Mouse (Mus musculus): ENCODE data around the gene Spsb1.

The Spsb1 gene

DNA sequence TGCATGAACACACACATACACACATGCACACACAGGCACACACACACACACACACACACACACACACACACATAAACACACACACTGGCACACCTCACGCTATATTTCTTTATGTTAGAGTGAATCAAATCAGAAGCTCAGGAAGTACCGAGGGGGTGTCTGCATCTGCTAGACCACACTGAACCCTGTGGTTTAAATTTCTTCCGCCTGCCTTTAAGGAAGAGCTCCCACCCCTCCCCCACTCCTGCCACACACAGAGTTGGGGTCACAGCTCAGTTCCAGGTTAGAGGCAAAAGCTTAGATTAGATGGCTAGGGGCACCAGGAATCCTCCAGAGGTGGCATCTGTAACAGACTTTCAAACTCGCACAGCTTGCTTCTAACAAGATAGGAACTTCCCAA lies 42.4 kb downstream of the Spsb1 start:
- no peak for DNase-seq

DNA sequence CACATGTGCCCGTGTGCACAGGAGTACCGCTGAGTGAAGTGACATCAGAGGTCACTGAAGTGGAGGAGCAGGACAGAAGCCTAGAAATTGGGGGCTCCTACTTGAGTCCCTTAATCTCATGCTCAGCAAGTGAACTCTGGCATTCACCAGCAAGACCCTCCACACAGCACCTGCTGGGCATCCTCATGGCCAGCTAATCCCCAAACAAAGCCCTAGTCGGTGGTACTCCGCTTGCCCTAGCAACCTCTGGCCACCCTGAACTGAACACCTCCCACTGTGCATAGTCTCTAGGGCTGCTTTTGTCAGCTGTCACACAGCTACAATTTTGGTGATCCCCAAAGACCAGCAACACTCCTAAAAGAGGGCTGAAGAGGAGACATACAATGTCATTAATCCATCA lies 44.3 kb downstream of the Spsb1 start:
- no peak for DNase-seq

DNA sequence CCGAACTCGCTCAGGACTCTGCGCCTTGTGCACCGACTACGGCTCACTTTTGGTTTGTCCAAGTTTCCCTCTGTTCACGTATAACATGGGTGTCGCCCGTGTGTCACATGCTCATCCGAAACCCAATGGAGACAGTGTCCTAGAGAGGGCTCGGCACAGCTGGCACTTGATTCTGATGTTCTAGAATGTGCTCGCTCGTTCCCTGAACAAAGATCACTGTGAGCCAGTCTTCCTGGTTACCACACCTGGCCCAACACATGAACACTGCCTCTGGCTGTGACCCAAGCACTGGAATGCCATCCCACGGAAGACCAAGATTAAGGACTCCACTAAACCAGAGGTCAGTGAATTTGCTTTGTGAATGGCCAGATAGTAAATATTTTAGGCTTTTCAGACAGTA lies 45.3 kb downstream of the Spsb1 start:
- DNase-seq: no peak

DNA sequence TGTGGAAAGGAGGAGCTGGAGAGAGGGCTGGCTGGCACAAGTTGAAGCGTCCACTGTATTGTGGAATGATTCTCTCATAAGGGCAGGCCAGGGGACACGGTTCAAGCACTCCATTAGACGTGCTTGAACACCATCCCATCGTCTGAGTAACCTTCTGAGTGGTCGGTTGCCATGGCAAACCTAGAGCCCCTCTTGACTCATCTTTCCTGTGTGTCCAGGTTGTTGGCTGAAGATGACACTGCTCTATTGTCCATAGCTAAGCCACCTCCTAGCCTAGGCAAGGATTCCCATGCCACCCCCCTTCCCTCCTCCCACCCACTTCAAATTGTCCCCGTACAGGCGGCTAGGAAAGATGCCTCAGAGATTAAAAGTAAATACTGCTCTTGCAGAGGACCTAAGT lies 45.9 kb downstream of the Spsb1 start:
- DNase-seq: no peak

- no peak for DNase-seq
These were observed 47.2 kb downstream of the Spsb1 start for GRCm38 (mm10) chr4:149907656-149908055.

GRCm38 (mm10) chr4:149906921-149907320 lies 47.9 kb downstream of the Spsb1 start:
- no peak for DNase-seq

- DNase-seq: no peak
These were observed 49.4 kb downstream of the Spsb1 start for GRCm38 (mm10) chr4:149905302-149905974.

GRCm38 (mm10) chr4:149903026-149903425 lies 51.8 kb downstream of the Spsb1 start:
- no peak for DNase-seq

DNA sequence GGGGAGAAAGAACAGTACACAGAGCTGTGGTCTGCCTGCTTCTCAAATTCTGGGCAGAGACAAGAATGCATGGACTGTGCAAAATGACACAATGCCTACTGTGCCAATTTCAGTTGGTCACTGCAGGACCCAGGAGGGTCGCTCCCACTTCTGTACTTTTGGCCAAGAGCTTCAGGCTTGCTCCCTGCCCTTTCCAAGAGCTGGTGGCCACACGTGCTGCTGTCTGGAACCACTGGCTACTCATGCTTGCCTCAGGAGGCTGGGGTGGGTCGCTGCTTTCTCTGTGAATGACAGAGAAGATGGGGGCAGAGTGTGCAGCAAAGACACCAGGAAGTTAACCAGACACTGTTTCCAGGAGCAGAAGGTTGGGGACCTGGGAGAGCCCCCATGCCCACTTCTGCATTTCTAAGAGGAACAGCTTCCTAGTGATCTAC lies 53.5 kb downstream of the Spsb1 start:
- DNase-seq: no peak

DNA sequence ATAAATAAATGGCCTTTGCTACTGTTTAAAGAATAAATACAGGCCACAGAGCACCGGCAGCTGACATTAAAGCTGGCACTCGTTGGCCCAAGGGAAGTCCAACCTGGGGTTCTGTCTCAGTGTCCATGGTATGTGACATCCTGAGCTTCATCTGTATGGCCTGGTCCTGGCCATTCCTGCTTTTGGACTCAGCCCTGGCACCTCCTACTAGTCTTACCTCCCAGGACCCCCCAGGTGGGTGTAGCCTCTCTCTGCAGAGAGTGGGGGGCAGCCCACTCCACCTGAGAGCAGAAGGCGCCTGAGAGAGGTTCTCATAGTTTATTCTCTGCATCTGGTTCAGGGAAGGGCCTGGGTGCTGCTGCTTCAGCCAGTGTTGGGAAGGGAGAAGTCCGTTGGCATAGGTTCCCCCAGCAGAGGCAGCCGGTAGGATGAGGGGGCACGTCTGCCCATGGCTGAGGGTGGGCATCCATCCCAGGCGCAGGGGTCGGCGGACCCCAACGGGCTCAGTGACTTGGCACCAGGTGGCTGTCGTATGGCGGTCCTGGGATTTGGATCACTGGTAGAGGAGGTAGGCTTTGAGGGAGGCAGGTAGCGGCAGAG lies 57.1 kb downstream of the Spsb1 start:
- no peak for DNase-seq

DNA sequence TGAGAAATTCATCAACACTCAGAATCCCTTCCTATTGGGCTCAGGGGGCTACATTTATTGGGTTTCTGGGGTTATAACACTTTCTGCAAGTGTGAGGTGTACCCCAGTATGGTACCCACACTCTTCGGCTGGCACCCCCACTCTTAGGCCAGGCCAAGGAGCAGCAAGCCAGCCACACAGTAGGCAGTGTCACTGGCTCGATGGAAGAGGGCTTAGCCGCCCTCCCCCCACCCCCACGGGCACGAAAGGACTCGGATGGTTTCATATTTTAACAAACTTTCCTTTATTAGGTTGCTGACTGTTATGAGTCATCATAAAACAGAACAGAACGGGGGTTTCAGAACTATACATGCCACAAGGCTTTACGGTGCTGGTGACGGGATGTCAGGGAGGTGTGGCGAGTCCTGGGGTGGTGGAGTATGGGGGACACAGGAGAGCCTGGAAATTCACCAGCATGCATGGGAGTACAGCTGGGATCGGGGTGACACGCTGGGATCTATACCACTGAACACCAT lies 58.8 kb downstream of the Spsb1 start:
- no peak for DNase-seq

- DNase-seq: no peak
These were observed 59.6 kb downstream of the Spsb1 start for GRCm38 (mm10) chr4:149895226-149895625.

GRCm38 (mm10) chr4:149894300-149894699 lies 60.5 kb downstream of the Spsb1 start:
- no peak for DNase-seq

DNA sequence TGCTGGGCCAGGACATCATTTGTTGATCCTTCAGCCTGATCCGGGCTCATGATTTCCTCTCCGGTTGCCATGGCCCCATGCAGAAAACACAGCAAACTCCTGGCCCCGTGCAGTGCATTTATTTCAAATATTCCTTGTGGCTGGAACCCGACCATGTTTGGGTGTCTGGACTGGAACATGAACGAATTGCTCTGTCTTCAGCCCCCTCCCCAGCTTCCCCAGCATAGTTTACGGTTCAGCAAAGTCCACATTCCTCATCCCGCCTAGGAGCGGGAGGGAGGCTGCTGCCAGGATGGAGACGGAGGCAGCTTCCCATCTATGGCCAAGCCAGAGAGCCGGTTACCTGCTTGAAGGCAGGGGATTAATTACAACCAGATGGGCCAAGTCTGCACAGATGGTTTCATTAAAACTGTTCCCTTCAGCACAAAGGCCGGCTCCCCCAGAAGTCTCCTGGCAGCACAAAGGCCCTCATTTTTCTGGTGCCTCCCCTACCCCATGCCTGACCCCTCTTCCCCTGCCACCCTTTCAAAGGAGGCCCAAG lies 61.2 kb downstream of the Spsb1 start:
- DNase-seq: no peak

- DNase-seq: no peak
These were observed 63.5 kb downstream of the Spsb1 start for GRCm38 (mm10) chr4:149891172-149891960.

GRCm38 (mm10) chr4:149890551-149890950 lies 64.3 kb downstream of the Spsb1 start:
- no peak for DNase-seq

GRCm38 (mm10) chr4:149889851-149890250 lies 65.0 kb downstream of the Spsb1 start:
- peak in 1 of 2 experiments; percentile 30 for DNase-seq

DNA sequence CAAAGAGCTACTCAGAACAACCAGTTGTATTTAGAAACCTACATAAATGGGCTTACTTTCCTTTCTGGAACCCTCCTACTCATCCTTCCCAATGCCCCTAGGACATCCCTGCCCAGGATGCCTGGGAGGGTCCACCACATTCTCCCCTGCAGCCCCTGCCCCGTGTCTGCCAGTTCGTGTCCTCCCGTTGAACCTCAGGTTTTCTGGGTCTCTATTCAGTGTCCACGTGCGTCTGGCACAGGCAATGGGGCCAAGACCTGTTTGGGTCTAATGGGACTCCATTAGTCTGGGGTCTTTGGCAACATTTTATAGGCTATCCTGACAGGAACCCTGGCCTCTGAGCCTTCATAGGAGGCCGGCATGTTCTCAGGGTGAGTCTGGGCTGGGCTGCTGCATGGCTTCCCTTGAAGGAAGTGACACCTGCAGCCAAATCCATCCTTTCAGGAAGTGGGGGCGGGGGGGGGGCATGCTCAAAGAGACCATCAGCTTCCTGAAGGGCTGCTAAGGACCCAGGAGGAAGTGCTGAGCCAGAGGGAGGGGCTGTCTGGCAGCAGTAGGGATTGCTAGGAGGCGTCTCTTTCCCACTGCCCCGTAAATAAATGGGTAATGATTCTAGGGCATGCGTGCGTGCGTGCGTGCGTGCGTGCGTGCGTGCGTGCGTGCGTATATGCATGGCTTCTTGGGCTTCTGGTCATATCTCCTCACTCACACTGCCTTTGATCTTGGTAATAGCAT lies 65.9 kb downstream of the Spsb1 start:
- no peak for DNase-seq

DNA sequence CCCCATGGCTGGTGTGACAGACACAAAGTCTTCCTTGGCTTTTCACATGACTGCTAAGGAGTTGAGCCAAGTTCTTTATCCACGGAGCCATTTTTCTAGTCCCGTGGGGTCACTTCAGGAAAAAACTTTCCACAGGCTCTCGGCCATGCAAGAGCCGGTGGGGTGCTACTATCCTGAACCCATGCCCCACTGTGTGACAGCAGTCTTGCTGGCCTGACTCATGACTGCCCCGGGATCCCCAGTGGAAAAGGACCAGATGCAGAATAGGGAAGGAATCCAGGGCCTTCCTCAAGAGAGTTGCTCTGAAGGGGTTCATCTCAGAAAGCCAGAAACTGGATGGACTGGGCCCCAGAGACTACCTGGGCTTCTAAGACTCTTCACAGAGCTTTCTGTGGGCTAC lies 66.7 kb downstream of the Spsb1 start:
- no peak for DNase-seq

GRCm38 (mm10) chr4:149886298-149887271 lies 68.3 kb downstream of the Spsb1 start:
- no peak for DNase-seq

GRCm38 (mm10) chr4:149883990-149884389 lies 70.9 kb downstream of the Spsb1 start:
- DNase-seq: no peak
